Mouse (Mus musculus): Measurements from ENCODE around the gene Ppp3r2.

Ppp3r2 gene

DNA sequence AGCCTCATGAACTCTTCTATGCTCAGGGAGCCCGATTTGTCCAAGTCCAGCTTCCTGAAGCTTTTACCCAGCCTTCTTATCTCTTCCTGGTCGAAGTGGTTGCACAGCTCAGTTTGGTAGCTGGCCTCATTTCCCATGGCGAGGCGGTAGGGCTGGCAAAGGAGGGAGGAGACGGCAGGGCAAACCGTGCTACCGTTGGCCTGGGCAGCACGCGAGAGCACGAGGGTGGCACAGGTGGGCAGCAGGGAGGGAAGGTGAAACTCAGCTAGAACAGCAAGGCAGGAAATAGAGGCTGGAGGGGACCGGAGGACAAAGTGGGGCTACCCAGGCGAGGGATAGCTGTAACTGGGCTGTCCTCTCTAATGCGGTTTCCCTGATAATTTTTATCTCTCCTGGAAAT, at the start of gene Ppp3r2:
Gene Ppp3r2 (minus strand): TSS at position 213 of the 400 bp plus-strand sequence.
- DNase-seq (ENCODE audit: low read depth), result no peak

DNA sequence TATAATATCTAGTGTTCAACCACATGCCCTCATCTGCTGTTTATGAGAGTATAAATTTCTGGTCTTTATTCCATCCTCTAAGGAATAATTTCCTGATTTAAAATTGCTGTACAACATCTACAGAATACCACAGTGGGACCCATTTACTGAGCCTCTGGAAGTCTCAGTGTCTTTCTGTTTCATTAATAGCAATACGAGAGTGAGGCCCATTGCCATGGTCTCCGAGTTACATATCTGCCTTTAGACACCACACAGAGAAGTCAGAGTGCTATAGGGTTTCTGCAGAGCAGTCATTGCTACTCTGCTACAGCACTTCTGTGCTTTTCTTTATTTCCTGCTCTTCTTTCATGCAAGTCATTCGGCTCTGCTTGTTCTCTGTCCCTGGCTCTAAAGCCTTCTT, 47.5 kb upstream of the Ppp3r2 start:
- DNase-seq (ENCODE audit: low read depth), result no peak

DNA sequence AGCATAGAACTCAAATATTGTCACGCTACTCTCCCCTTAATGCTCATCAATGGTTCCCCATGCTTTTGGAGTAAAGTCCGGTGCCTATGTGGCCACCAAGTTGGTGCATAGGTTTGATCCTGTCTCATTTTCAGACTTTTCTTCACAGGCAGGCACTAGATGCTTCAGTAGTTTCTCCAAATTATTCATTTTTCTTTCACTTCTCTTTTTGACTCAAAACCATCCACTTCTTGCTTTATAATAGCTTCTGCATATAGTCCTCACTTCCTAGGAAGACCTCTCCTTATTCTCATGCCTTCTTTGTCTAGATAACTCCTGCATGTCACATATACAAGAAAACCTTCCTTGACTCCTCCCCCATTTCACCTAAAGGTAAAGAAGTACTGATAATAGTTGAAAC, 42.1 kb upstream of the Ppp3r2 start:
- DNase-seq (ENCODE audit: low read depth), result no peak

DNA sequence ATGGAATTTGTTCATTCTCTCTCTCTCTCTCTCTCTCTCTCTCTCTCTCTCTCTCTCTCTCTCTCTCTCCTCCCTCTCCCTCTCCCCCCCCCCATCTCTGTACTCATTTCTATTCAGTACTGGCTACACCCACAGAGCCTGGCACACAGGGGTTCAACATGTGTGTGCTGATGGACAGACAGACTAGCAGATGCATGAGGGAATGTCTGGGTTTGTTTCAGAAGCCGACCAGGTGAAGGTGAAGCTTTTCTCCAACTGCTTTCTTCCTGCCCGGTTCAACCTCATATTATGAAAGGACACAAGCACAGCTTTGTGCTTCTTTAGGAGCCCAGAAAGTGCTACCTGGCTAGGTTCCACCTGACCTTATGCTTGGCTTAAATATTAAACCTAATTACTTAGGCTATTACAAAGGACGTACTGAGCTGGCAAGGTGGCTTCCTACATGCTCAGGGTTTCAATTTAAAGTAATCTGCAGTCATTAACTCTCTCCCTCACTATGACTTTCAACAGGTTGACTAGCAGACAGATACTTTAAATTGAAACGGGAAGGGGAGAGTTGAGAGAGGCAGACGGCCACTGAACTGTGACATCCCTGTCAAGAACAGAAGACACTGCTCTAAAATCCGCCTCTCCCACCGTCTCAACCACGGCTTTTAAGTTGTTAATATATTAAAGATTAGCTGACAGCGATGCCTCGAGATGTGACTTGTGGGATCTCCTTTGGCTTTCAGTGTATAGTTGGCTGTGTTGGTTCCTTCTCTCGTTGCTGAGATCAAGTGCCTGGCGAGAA, 9.8 kb upstream of the Ppp3r2 start:
- DNase-seq (ENCODE audit: low read depth), result no peak

DNA sequence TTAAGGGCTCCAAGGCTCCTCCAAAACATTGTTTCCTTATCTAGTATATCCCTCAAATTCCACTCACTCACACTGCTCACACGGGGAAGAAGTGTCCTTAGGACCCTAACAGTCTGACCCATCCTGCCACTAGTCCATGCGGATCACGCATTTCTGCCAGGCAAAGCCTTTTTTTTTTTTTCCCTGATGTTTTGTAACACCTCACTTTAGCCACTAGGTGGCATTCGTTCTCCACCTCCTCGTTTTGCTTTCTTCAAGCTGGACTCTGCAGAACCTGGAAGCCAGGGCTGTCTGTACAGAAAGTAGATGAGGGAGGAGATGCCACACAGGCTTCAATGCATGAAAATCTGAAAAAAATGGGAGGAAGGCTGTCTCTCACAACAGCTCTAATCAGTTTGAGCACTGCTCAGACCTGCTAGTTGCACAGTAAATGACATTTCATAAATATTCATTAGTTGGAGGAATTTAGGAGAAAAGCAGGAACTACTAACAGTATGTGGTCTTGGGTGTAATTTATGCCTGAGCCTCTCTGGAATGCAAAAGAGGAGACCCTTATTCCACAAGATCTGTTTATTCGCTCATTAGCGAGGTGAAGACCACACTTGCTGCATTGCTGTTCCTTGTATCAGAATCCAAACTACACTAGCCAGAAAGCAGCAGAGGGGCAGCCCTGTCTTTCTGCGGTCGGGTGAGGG, 6.9 kb upstream of the Ppp3r2 start:
- DNase-seq (ENCODE audit: low read depth), result peak; percentile 58

DNA sequence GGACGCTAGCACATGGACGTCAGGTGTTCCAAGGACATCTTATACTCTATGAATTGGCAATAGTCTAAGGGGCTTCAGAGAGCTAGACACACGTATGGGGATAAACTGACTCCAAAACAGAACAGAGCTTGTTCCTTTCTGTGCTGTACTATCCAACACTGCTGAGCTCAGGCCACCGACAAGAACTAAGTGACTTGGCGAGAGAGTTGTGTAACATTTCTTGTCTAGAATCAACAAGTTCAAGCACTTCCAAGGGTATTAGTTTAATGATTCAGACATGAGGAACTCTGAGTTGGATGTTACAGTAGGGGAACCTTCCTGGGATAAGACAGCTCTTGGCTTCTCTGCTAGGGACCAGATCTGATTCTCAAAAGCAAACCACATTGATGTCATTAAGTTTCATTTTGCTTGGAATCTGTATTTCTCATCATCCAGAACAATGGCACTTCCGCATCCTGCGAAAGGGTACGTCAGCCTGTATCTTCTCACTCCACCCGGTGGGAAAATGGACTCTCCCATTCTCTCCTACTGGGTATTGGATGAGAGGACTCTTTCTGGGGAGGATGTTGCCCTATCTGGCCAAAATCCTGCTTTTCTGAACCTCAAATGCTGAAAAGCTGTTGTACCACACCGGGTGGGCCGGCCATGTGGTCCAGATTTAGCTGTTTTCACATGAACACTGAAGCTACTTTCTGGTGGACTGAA, 1.5 kb downstream of the Ppp3r2 start:
- DNase-seq (ENCODE audit: low read depth), result no peak

DNA sequence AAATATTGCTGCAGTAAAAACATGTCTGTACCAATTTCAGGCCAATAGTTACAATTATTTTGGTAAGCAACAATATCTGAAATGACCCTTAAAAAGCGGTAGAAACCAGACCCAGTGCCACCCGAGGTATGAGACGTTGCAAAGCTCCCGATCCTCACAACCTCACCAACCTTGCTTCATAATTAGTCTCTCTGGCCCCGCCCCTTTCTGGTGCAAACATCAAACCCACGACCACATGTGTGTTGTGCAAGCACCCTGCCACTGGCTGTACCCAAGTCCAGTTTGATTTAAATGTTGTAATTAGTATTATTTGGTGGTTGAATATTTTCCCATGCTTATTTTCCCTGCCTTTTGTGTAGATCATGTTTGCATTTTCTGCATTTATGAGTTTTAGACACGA, 5.0 kb downstream of the Ppp3r2 start:
- no peak for DNase-seq (ENCODE audit: low read depth)

DNA sequence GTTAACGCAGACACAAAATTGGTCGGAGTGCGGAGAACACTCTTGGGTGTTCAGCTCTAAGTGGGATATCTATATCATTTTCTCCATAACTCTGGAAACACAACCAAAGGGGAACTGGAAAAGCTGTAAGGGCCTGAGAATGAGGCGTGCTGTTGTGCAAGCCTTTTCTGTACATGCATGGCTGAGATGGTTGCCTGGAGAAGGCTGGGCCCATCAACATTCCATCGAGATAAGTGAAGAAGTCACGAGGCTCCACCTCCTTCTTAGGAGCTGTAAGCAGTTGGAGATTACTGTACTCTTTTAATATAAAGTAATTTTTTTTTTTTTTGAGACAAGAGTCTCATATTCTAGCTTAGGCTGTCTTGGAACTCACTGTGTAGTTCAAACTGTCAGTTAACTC, 5.8 kb downstream of the Ppp3r2 start:
- no peak for DNase-seq (ENCODE audit: low read depth)

DNA sequence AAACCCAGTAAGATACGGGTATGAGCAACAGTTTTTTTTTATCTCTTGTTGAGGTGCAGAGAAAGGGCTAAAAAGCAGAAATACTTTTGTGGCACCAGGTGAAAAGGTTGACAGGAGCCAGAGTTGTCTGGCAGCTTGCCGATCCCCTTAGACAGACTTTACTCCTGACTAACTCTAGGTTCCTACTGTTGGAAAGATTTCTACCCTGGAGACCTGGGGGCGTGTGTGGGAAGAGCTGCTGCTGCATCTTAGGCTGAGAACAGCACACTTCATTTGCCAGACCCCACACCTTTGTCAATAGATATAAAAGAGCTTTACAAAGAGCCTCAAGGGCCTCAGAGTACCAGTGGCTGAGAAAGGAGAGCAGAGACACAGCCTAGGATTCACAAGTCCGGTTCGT, 17.0 kb downstream of the Ppp3r2 start:
- no peak for DNase-seq (ENCODE audit: low read depth)

DNA sequence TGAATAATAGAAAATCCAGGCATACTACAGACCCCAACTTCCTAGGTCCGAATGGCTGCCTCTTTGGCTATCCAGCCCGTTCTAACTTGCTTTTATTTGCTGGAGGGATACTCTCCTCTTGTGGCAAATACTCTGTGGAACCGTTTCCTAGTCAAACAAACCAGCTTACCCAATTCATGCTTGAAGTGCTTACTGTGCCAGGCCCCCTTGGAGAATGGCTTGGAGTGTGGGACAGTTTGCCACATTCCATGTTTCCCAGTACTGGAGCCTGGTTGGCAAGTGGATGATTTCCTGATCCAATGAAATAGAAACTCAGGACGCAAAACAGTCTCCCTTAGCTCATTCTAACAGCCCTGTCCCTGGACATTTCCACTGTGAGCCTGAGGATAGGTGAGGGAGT, 19.6 kb downstream of the Ppp3r2 start:
- no peak for DNase-seq (ENCODE audit: low read depth)

DNA sequence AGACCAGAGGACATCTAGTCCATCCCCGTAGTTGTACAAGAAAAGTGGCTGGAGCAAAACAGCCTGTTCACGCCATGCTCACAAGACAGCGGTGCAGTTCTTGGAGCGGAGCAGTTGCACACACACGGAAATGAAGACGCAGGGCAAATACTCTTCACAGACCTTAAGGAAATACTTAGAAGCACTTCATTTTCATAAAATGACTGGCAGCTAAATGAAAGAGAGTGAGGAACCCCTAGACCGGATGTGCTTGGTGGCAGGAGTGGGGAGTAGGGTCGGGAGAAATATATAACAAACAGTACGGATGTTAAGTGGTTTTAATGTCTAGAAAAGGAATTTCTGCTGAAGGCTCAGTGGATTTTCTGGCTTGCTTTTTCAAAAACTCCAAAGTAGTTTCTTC, 20.2 kb downstream of the Ppp3r2 start:
- no peak for DNase-seq (ENCODE audit: low read depth)

DNA sequence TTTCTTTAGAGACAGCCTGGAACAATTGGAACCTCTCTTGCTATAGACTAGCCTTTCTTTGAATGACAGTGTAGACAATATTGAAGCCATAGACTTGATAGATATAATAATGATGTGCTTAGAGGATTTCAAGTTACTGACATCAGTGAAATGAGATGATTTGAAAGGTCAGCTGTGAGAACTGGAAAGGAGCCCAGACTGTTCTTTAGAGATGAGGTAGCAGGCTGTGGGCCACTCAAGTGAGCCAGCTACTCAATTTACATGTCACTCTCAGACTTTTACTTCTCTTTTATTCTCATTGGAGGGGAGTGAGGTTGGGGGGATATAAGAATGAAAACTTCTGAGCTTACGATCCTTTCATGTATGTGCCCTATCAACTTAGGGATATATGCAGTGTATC, 22.4 kb downstream of the Ppp3r2 start:
- no peak for DNase-seq (ENCODE audit: low read depth)

DNA sequence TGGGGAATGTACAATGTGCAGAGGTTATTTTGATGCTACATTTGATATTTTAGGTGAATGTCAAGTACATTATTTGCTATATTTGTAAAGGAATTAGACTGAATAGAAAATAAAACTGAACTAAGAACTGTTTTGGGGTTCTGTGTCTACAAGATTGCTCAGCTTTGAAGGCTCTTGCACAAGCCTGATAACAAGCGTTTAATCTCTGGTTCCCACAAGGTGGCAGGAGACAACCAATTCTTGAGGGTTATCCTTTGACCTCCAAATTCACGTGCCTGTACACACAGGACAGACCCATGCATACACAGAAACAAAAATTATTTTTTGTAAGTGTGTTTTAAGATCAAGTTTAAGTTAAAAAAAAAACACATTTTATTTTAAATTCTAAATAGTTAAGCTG, 41.9 kb downstream of the Ppp3r2 start:
- DNase-seq (ENCODE audit: low read depth), result no peak

DNA sequence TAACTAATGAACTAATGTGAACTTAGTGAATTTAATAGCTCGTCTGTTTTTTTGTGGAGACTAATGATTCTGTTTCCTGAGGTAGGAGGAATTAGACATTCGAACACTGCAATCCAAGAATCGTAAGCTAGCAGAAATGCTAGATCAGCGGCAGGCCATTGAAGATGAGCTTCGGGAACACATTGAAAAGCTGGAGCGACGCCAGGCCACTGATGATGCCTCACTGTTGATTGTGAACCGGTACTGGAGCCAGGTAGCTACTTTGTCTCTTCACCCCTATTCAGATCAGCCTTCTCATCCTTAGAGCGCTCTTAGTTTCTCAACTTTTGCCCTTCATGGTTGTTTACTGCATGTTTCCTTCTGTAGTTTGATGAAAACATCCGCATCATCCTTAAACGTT, 44.0 kb downstream of the Ppp3r2 start:
- DNase-seq (ENCODE audit: low read depth), result no peak

DNA sequence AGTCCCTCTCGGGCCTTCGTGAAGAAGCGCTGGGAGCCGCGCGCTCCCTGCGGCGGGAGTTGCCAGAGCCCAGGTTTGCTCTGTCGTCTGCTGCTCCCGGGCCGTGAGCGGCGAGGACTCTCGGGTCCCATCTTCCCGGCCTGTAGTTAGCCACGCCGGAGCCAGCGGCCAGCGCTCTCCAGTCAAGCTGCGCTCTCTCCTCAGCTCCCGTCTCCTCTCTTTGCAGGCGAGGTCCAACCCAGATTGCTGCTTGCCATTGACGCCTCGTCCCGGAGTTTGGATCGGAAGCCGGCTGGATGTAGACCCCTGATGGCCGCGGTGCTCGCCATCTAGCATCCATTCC, 49.7 kb downstream of the Ppp3r2 start:
- DNase-seq (ENCODE audit: low read depth), result no peak

DNA sequence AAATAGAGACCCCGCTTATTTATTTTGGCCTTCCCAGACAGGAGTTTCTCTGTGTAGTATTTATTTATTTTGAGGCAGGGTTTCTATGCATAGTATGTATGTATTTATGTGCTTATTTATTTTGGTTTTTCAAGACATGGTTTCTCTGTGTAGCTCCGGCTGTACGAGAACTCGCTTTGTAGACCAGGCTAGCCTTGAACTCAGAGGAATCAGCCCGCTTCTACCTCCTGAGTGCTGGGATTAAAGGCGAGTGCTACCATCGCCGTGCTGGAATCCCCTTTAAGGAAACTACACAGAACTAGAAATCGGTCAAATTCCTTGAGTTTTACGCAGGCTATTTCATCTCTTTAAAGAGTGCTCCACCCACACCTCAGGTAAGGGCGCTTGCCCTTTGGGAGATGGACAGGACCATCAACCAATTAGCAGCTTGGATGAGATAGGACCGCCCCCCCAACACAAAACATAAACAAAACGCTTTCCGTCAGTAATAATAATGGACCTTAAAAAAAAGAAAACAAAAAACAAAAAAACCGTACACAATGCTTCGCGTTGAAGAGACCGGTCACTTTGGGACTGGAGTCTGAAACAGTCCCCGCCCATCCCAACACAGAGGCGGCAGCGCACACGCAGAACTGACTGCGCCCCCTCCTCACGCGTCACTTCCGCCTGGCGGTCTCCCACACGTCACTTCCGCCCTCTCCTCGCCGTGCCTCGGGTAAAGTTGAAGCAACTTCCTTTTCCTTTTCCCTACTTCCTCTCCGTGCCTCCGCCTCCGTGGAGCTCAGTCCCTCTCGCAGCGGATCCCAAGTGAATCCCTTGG, 50.3 kb downstream of the Ppp3r2 start, which contains the start of gene Rnf20:
Gene Rnf20 (plus strand): TSS at position 688 of the 820 bp plus-strand sequence.
- peak; percentile 98 for DNase-seq (ENCODE audit: low read depth)

DNA sequence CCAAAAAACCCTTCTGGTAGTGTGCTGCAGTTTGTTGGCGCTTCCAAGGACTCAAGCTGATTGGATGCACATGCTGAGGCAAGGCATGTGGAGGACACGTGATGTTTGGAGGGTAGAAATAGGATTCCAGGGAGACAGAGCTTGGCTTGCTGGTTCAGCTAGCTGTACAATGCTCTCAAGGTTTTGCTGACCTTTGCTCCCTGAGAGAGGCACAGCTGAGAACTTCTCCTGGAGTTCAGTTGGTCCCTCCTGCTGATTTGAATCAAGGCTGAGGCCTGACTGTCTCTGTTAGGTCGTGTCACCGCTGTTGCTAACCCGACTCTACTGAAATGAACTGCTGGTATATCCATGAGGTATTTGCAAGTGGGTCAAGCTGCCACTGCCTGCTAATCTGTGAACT, 52.9 kb downstream of the Ppp3r2 start:
- no peak for DNase-seq (ENCODE audit: low read depth)

Measured in induced T-regulatory cell, adult 2 months (primary cell).